Mouse (Mus musculus) inflammation-experienced regulatory T-cells (primary cell): Measurements from ENCODE around the gene Lrrc28. TPM values are rescaled to one million over a fixed set of nuclear protein-coding genes. Genes with fewer than 3 reads are reported as not detected.

Experiments
- polyA plus RNA-seq, 2 experiments: library from polyadenylated mRNA; unstranded; fragments of 100-300 nt; shearing (Covaris generic); gene quantifications; one replicate each; pipeline ENCODE4 v1.2.1; 2017

Gene Lrrc28
- 10 to 100 TPM; 20.1 to 26.1 TPM for polyA plus RNA-seq

GRCm38 (mm10) chr7:67644833-67645680 is at the start of gene Lrrc28:
Gene Lrrc28, minus strand, starts transcription at chr7:67645268.

GRCm38 (mm10) chr7:67647277-67647676 is 2.2 kb upstream of the Lrrc28 start, which contains the start of gene Ttc23:
Gene Ttc23, plus strand, starts transcription at chr7:67647410.

Other genes starting within 250 kb of the Lrrc28 start
- 1 to 10 TPM; 3.0 to 3.3 TPM for gene Ttc23, start 2.1 kb upstream of the Lrrc28 start, polyA plus RNA-seq
- gene Synm, start 114.5 kb upstream of the Lrrc28 start, polyA plus RNA-seq, result 1 to 10 TPM in 1 of 2 experiments, under 1 TPM in 1; 0.10 to 1.1 TPM